Mouse (Mus musculus) right cerebral cortex, postnatal 10 days (tissue): ENCODE data around the gene Gnb1l.
"Not testable (repeated sequence)": the region's sequence is repeated elsewhere in the genome, so short reads cannot be mapped to it uniquely, and the experiment has no call there.

ENCODE experiments used
- DNase-seq, 2 experiments: peaks; one replicate each; pipeline ENCODE4 v3.0.0; 2021; ENCODE audit warnings: low spot score in 2 of 2

Gnb1l gene

GRCm38 (mm10) chr16:18483839-18484238 lies 14.7 kb upstream of the Gnb1l start:
- peak in 1 of 2 experiments; percentile 6 for DNase-seq

DNA sequence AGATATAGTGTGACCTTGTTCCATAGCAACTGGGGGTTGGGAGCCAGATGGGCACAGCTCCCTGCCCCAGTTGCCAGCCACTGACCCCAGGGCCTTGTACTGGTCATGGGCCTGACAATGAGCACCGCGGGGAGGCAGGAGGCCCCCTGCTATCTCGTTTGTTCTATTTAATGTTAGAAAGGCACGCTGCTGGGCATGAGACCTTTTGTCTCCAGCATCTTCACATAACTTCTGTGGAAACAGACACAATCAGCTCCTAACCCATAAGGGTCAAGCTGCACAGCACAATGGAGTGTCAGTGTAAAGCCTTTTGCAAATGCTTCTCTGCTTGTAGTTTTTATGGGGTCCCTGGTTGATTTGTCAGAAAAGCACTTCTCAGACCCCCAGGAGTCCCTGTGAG lies 14.1 kb upstream of the Gnb1l start:
- DNase-seq, result peak in 1 of 2 experiments; percentile 12

GRCm38 (mm10) chr16:18484794-18485435 lies 13.6 kb upstream of the Gnb1l start:
- peak in 1 of 2 experiments; percentile 13 for DNase-seq

DNA sequence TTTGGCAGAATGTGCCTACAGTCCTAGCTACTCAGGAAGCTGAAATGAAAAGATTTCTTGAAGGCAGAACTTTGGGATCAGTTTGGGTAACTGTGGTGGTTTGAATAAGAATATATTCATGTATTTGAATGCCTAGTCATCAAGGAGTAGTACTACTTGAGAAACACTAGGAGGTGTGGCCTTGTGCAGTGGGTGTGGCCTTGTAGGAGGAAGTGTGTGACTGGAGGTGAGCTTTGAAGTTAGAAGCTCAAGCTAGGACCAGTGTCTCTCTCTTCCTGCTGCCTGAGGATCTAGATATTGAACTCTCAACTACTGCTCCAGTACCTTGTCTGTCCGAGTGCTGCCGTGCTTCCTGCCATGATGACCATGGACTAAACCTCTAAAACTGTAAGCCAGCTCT lies 12.4 kb upstream of the Gnb1l start:
- DNase-seq, result no peak

- no peak for DNase-seq
These were observed 8.2 kb upstream of the Gnb1l start for GRCm38 (mm10) chr16:18490281-18490680.

GRCm38 (mm10) chr16:18490894-18491293 lies 7.6 kb upstream of the Gnb1l start:
- DNase-seq, result no peak

DNA sequence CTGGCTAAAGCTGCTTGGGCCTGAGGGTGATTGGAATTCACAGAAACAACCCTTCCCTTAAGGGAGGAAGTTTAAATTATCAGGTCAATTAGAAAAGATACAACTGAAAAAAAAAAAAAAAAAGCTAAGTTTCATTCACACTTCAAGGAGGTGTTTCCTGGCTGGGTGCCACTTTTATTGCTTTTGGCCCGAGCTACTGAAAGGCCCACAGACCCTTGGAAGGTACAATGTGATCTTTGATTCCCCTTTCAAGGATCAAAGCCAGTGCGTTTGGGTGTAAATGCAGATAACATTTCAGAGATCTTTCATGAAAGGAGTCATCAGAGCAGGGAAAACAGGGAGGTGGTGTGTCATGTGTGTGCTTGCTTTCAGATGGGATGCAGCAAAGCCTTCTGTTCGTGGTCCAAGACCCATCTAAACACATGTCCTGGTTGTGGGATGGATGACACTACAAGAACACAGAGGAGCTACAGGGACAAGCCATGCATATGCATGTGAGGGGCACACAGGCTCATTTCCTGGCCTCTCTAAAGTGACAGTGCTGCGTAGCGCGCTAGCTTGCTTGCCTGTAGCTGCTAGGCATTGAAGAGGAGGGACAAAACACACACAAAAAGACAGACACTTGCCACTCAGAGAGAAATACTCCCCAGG lies 523 bp upstream of the Gnb1l start:
- peak; percentile 38 to 49 for DNase-seq

DNA sequence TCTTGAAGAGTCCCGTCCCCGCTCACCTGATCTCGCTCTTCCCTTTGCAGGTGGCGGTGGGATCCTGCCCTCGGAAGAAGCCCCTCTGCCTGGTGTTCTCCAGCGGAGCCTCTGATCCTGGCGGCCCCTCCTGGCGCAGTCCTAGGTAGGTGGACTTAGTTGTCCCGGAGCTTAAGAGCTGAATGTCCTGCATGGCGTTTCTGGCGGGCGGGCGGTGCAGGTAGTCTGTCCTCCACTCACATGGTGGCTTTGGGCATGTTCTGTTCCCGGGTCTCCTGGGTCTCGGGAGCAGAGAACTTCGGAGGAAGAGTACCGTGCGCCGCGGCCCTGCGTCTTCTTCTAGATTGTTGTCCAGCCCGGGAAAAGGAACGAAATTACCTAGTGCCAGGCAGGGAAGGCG lies 483 bp downstream of the Gnb1l start:
- no peak for DNase-seq

- DNase-seq, result peak in 1 of 2 experiments; percentile 11
These were observed 3.0 kb downstream of the Gnb1l start for GRCm38 (mm10) chr16:18501531-18501930.

GRCm38 (mm10) chr16:18503566-18504342 lies 5.2 kb downstream of the Gnb1l start:
- DNase-seq, result no peak

DNA sequence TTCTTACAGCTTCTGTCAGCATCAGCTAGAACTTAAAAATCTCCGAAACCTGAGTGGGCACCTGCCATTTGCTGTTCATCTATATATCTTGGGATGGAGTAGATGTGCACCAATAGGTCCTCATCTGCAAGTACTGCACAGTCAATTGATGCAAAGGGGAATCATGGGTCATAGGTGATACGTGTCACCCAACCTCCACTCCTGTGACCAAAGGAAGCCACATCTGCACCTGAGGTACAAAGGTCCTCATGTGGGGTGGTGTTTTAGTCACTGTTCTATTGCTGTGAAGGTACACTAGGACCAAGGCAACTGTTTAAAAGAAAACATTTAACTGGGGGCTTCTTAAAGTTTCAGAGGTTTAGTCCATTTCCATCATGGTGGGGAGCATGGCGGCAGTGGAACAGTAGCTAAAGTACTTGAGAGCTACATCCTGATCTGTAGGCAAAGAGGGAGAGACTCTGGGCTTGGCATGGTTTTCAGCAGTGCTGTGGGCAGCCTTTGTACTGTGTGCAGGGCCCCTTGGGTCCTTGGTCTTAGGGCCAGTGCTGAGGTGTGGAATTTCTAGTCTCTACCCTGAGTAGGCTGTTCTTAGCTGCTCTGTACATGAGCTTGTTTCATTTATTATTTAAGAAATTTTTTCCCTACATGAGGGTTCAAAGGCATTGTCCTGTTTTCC lies 8.1 kb downstream of the Gnb1l start:
- no peak for DNase-seq

- DNase-seq, result no peak
These were observed 8.7 kb downstream of the Gnb1l start for GRCm38 (mm10) chr16:18507200-18507549.

DNA sequence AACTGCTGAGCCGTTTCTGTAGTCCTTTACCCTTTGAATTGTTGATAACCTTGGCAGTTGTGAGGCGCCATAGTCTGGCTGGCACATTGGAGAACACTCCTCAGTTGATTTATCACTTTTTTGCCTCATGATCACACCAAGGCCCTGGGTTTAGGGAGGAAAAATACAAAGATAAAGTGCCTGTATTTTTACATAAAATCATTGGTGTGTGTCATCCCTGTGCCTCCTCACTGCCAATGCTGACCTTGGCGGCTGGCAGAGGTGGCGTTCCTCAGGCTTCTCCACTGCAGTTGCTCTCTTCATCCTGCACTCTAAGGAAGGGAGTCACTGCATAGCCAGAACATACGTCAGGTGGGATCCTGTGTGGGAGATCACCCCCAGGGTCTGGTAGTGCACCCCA lies 13.2 kb downstream of the Gnb1l start:
- DNase-seq, result no peak

DNA sequence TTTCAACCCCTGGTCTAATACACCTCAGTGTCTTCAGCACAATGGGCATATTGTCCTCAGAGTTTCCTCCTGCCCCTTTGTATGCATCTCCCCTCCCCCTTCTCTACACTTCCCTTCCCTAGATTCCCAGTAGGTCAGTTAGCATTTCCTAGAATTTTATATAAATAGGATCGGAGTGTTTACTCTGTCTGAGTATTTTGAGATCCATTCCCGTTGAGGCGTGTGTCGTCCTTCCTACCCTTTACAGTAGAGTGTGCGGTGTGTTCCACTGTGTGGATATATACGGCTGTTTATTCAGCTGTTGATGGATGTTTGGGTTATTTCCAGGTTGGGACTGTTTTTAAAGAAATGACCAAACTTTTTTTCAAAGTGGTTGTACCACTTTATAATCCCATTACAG lies 15.0 kb downstream of the Gnb1l start:
- DNase-seq, result no peak

DNA sequence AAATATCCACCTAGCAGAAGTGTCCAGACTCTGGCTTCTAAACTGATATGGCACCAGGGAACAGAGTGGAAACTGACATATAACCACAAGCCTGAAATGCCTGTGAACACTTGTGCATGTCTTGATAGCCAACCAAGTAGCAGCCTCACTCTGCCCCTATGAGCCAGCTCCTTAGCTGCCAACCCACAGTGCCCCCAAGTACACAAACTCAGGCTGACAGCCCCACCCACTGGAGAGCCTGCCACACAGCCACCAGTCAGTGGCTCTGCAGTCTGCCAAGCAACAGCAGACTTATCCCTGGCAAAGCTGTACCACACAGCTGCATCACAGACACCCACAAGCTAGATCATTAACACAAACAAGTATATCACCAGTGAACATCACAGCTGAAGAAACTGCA lies 19.6 kb downstream of the Gnb1l start:
- DNase-seq, result peak; percentile 49 to 60

DNA sequence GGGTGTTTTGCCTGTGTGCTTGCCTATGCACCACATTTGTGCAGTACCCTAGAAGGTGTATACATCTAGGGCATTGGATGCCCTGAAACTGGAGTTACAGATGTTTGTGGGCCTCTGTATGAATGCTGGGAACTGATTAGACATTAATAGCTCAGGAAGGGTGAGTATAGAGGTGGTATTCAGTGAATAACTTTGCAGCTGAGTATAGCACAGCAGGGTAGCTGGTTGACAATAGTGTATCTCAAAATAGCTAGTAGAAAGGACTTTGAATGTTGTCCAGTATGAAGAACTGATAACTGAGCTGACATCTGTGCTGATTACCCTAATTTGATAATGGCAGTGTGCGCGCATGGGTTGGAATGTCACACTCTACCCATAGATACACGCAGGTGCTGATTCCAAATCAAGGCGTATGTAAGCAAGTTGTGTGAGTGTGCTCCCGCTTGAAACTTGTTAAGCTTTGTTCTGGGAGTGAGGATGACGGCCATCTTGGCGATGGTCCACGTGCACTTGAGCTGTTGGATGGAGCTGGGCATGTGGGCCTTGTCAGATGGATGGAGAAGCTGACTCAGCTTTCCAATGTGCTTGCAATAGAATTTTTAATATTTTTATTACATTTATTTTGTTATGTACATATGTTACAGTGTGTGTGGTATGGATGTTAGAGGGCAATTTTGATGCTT lies 25.2 kb downstream of the Gnb1l start:
- DNase-seq, result no peak

- DNase-seq, result no peak
These were observed 30.1 kb downstream of the Gnb1l start for GRCm38 (mm10) chr16:18528656-18529055.

- DNase-seq, result not testable (repeated sequence)
These were observed 34.5 kb downstream of the Gnb1l start for GRCm38 (mm10) chr16:18533061-18533460.

GRCm38 (mm10) chr16:18537407-18537990 lies 39.0 kb downstream of the Gnb1l start:
- no peak for DNase-seq

- no peak for DNase-seq
These were observed 40.8 kb downstream of the Gnb1l start for GRCm38 (mm10) chr16:18539281-18539680.

DNA sequence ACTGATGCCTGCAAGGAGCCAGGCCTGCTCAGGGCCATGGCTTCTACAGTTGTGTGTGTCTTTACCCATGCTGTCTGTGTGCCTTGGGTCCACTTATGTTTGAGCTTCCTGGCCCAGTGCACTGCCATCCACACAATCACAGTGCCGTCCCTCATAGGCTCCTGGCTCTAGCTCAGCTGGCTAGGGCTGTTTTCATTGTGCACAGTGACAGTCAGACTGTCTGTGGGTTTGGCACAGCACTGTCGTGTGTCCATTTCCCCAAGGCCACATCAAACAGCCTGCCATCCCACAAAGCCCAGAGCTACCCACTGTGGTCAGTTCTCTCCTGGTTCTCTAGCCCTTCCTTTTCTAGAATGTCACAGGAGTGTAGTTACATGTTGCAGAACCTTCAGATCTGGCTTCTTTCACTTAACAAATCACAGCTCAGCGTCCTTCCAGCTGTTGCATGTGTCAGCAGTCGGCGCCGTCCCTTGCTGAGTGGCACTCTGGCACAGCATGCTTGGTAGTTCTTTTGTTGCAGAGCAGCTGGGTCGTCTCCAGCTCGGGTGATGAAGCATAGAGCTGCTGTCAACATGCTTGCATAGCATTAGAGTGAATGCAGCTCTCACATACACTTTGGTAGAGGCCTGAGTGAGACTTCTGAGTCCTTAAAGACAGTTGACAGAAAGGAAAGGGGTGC lies 44.8 kb downstream of the Gnb1l start:
- peak; percentile 38 to 45 for DNase-seq
